Mouse (Mus musculus): ENCODE measurements around the gene Sun5.
"Not testable (repeated sequence)": the region's sequence is repeated elsewhere in the genome, so short reads cannot be mapped to it uniquely, and the experiment has no call there.

Sun5 gene

DNA sequence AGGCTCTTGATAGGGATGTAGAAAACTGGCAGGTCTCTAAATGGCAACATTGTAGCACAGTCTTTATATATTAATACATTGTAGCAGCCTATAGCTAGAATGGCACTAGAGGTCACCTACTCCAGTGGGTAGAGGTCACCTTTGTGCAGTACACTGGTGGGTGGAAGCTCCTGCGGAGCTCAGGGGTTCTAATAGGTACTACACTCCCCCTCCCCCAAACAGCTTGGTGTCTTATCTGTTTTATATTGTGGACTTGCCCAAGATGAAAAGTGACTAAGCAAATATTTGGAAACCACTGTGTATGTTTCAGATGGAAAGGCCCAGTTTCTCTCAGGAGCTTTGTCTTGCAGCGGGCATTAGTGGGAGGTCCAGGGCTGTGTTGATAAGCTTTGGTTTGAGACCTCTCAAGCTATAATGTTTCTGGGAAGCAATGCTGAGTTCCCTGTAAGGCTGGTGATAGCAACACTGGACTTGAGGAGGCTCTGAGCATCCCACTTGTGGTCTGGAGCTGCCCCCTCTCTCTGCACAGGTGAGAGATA is 48.8 kb downstream of the Sun5 start:
- in situ Hi-C loops (cut with MboI; ENCODE audit: low sequenced_read_pairs): no loop called here

DNA sequence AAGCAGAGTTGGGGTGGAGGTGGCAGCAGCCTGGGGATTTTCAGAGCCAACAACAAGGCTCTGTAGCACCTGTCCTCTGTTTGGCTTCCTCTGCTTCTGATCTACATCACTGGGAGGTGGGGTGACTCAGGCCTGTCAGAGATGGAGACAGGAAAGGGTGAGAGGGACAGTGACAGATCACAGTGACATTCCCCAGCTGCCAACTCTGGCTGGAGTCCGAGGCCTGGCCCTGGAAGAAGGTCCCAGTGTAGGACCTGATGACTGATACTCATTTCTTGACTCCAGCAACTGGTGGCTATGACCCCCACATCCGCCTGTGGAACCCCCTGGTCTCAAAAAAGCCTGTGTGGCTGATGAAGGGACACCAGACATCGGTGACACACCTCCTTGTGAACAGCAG is 61.0 kb downstream of the Sun5 start:
- in situ Hi-C loops (cut with MboI; ENCODE audit: low sequenced_read_pairs): no loop called here

DNA sequence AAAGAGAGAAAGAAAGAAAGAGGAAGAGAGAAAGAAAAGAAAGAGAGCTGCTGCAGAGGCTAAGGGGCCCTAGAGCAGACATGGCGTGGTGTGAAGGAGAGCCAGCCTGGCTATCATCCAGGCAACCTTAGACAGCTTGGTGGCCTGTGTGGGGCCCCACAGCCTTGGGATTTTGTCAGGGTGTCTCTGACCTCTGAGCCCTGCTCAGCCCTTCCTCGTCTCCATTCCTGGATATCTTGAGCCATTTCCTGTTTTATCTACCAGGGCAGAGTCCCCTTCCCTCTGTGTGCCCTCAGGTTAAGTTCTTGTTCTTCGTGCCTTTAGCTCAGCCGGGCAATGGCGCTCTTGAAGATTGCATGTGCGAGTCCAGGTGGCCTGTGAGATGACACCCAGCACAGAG is 62.0 kb downstream of the Sun5 start:
- in situ Hi-C loops (cut with MboI; ENCODE audit: low sequenced_read_pairs): no loop called here

DNA sequence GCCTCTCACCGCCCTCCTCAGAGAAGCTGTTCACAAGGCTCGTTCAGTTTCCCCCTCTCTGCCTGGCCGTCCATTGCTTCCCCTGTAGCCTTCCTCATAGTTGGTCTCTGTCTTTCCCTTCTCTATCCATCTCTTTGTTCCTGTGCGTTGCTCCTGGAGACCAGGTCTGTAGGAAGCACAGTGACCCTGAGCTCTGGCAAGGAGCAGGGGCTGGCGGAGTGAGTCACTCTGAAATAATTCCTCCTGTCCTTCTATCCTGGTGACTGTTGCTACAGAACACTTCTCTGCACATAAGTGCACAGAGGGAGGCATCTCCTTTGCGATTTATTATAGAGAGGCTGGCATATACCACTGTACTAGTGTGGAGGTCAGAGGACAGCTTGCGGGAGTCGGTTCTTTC is 62.7 kb downstream of the Sun5 start:
- in situ Hi-C loops (cut with MboI; ENCODE audit: low sequenced_read_pairs): no loop called here

DNA sequence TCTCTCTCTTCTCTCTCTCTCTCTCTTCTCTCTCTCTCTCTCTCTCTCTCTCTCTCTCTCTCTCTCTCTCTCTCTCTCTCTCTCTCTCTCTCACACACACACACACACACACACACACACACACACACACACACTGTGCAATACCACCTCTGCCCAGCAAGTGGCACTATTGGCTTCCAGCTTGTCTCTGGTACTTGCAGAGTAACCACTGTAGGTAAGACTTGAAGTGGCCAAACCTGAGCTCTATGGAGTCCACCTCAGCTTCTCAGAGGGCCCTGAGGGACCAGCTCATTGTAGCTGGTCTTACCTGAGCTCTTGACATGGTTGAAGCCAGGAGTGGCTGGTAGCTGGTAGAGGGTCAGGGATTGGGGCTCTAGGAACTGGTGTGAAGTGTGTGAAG is 63.4 kb downstream of the Sun5 start:
- in situ Hi-C loops (cut with MboI; ENCODE audit: low sequenced_read_pairs): not testable (repeated sequence)
